Mouse (Mus musculus) adrenal gland, postnatal 25 days (tissue): ENCODE data around the gene Pde3a. TPM values are rescaled to one million over a fixed set of nuclear protein-coding genes. Genes with fewer than 3 reads are reported as not detected.

Source experiments
- DNase-seq: peaks from one replicate; pipeline ENCODE4 v3.0.0; 2021; ENCODE audit warnings: mixed read lengths
- total RNA-seq: library from RNA; stranded (reverse); gene quantifications from 2 replicates; pipeline ENCODE4 v1.2.3, GENCODE M21; 2021

Pde3a gene
- total RNA-seq, 1 experiment from 2014 or later = 11.0 TPM

GRCm38 (mm10) chr6:141328071-141328470 is 79.0 kb downstream of the Pde3a start:
- no peak for DNase-seq

GRCm38 (mm10) chr6:141331464-141331863 is 82.4 kb downstream of the Pde3a start:
- DNase-seq = no peak

- DNase-seq = no peak
Measured at GRCm38 (mm10) chr6:141332613-141333165, 83.6 kb downstream of the Pde3a start.

GRCm38 (mm10) chr6:141333245-141333644 is 84.2 kb downstream of the Pde3a start:
- peak; percentile 27 for DNase-seq

GRCm38 (mm10) chr6:141335878-141336277 is 86.8 kb downstream of the Pde3a start:
- DNase-seq = no peak

GRCm38 (mm10) chr6:141336438-141336837 is 87.4 kb downstream of the Pde3a start:
- DNase-seq = no peak

GRCm38 (mm10) chr6:141337673-141338072 is 88.6 kb downstream of the Pde3a start:
- DNase-seq = peak; percentile 16

GRCm38 (mm10) chr6:141341385-141341784 is 92.3 kb downstream of the Pde3a start:
- no peak for DNase-seq

- DNase-seq = no peak
Measured at GRCm38 (mm10) chr6:141347870-141348269, 98.8 kb downstream of the Pde3a start.

GRCm38 (mm10) chr6:141348542-141348941 is 99.5 kb downstream of the Pde3a start:
- DNase-seq = no peak

- DNase-seq = no peak
Measured at GRCm38 (mm10) chr6:141350261-141350660, 101.2 kb downstream of the Pde3a start.

GRCm38 (mm10) chr6:141352277-141352676 is 103.2 kb downstream of the Pde3a start:
- DNase-seq = no peak

- no peak for DNase-seq
Measured at GRCm38 (mm10) chr6:141363664-141364063, 114.6 kb downstream of the Pde3a start.

- no peak for DNase-seq
Measured at GRCm38 (mm10) chr6:141367037-141367436, 118.0 kb downstream of the Pde3a start.

- peak; percentile 4 for DNase-seq
Measured at GRCm38 (mm10) chr6:141372697-141373096, 123.6 kb downstream of the Pde3a start.

GRCm38 (mm10) chr6:141374469-141375057 is 125.5 kb downstream of the Pde3a start:
- no peak for DNase-seq

GRCm38 (mm10) chr6:141375155-141375554 is 126.1 kb downstream of the Pde3a start:
- DNase-seq = no peak

- DNase-seq = no peak
Measured at GRCm38 (mm10) chr6:141380927-141381326, 131.9 kb downstream of the Pde3a start.

GRCm38 (mm10) chr6:141381473-141381872 is 132.4 kb downstream of the Pde3a start:
- no peak for DNase-seq

GRCm38 (mm10) chr6:141381881-141382370 is 132.9 kb downstream of the Pde3a start:
- no peak for DNase-seq

- no peak for DNase-seq
Measured at GRCm38 (mm10) chr6:141388104-141388503, 139.0 kb downstream of the Pde3a start.

- no peak for DNase-seq
Measured at GRCm38 (mm10) chr6:141395926-141396325, 146.9 kb downstream of the Pde3a start.

GRCm38 (mm10) chr6:141399411-141399810 is 150.3 kb downstream of the Pde3a start:
- DNase-seq = no peak

- DNase-seq = no peak
Measured at GRCm38 (mm10) chr6:141403943-141404342, 154.9 kb downstream of the Pde3a start.
